Mouse (Mus musculus) CH12.LX (cell line): ENCODE data around the gene Epha10. TPM values are rescaled to one million over a fixed set of nuclear protein-coding genes. Genes with fewer than 3 reads are reported as not detected.

Experiments used
- DNase-seq: peaks from one replicate; pipeline ENCODE4 v3.0.0-alpha.2; 2013; ENCODE audit errors: extremely low read depth
- H3K27ac ChIP-seq: 2 replicates; pipeline ENCODE4 v1.5.1; 2012; ENCODE audit warnings: low read depth, mild to moderate bottlenecking, control low read depth, moderate library complexity; ENCODE audit not compliant: insufficient read depth
- H3K27me3 ChIP-seq: replicated peaks from 2 replicates; pipeline ENCODE3; 2012; ENCODE audit warnings: inconsistent platforms
- H3K36me3 ChIP-seq, 2 experiments: replicated peaks in 1 of 2; 2 replicates each; pipeline versions ENCODE3 to v1.6.1; 2012; ENCODE audit warnings: inconsistent platforms in 1 of 2, low read length in 1 of 2, mild to moderate bottlenecking in 1 of 2, mixed read lengths in 1 of 2, moderate library complexity in 1 of 2; ENCODE audit not compliant: control insufficient read depth in 1 of 2, insufficient read depth in 1 of 2
- H3K4me1 ChIP-seq, 2 experiments: 2 replicates each; pipeline ENCODE4 v1.6.1; 2012; ENCODE audit warnings: inconsistent platforms in 1 of 2, moderate library complexity in 1 of 2; ENCODE audit not compliant: insufficient read depth in 2 of 2, control insufficient read depth in 1 of 2
- H3K4me2 ChIP-seq: 2 replicates; pipeline ENCODE4 v1.6.1; 2012; ENCODE audit warnings: low read depth, mild to moderate bottlenecking, control low read depth; ENCODE audit not compliant: poor library complexity, insufficient read depth, severe bottlenecking
- H3K4me3 ChIP-seq, 3 experiments: fragments of 150-350 bp in 1 of 3; sonication (generic) in 1 of 3; replicated peaks in 1 of 3; 2 replicates each; pipeline versions ENCODE3 to v1.5.1; 2011 to 2012; ENCODE audit warnings: low read depth in 2 of 3, low read length in 2 of 3, mild to moderate bottlenecking in 2 of 3, moderate library complexity in 2 of 3, control low read depth in 1 of 3, improper control_type of control experiment in 1 of 3, inconsistent platforms in 1 of 3, mixed read lengths in 1 of 3; ENCODE audit not compliant: poor library complexity in 1 of 3
- H3K79me2 ChIP-seq: replicated peaks from 2 replicates; pipeline ENCODE4 v1.6.1; 2012; ENCODE audit warnings: mild to moderate bottlenecking, moderate library complexity; ENCODE audit not compliant: control insufficient read depth, poor library complexity, insufficient read depth, severe bottlenecking; ENCODE audit errors: extremely low read depth
- H3K9ac ChIP-seq: 2 replicates; pipeline ENCODE4 v1.6.1; 2012; ENCODE audit warnings: low read depth, mild to moderate bottlenecking, control low read depth, moderate library complexity; ENCODE audit not compliant: insufficient read depth
- H3K9me3 ChIP-seq: replicated peaks from 2 replicates; pipeline ENCODE3; 2012; ENCODE audit warnings: low read length, inconsistent platforms, mixed read lengths
- CHD1 ChIP-seq: IDR thresholded peaks from 2 replicates; pipeline ENCODE4 v1.6.1; 2012; ENCODE audit warnings: low read depth, low read length, improper control_type of control experiment, inconsistent platforms
- CHD2 ChIP-seq: IDR thresholded peaks from 2 replicates; pipeline ENCODE4 v1.6.1; 2011; ENCODE audit warnings: low read length, improper control_type of control experiment
- CTCF ChIP-seq, 2 experiments: IDR thresholded peaks in 1 of 2; conservative IDR thresholded peaks in 1 of 2; 2 replicates each; pipeline ENCODE4 v1.5.1; 2011 to 2012; ENCODE audit warnings: low read depth in 2 of 2, low read length in 2 of 2, improper control_type of control experiment in 1 of 2, inconsistent platforms in 1 of 2, mild to moderate bottlenecking in 1 of 2, moderate library complexity in 1 of 2
- GABPA ChIP-seq: IDR thresholded peaks from 2 replicates; pipeline ENCODE4 v1.6.1; 2012; ENCODE audit warnings: low read depth, low read length, improper control_type of control experiment, inconsistent platforms; ENCODE audit not compliant: insufficient replicate concordance
- HCFC1 ChIP-seq: IDR thresholded peaks from 2 replicates; pipeline ENCODE4 v1.6.1; 2012; ENCODE audit warnings: low read depth, mild to moderate bottlenecking, inconsistent platforms, low read length, improper control_type of control experiment
- IRF4 ChIP-seq: IDR thresholded peaks from 2 replicates; pipeline ENCODE4 v1.6.1; 2014; ENCODE audit warnings: low read depth, mild to moderate bottlenecking, inconsistent platforms, low read length, improper control_type of control experiment
- JUND ChIP-seq: conservative IDR thresholded peaks from 2 replicates; pipeline ENCODE4 v1.6.1; 2011; ENCODE audit warnings: low read depth, low read length, improper control_type of control experiment
- KAT2A ChIP-seq: IDR thresholded peaks from 2 replicates; pipeline ENCODE4 v1.6.1; 2012; ENCODE audit warnings: low read length, improper control_type of control experiment, inconsistent platforms; ENCODE audit not compliant: insufficient replicate concordance
- MAFK ChIP-seq: IDR thresholded peaks from 2 replicates; pipeline ENCODE4 v1.6.1; 2011; ENCODE audit warnings: low read length, improper control_type of control experiment; ENCODE audit not compliant: insufficient replicate concordance
- MAZ ChIP-seq: IDR thresholded peaks from 2 replicates; pipeline ENCODE4 v1.6.1; 2012; ENCODE audit warnings: low read depth, mild to moderate bottlenecking, inconsistent platforms, low read length, improper control_type of control experiment, moderate library complexity
- MEF2A ChIP-seq: IDR thresholded peaks from 2 replicates; pipeline ENCODE4 v1.6.1; 2014; ENCODE audit warnings: low read depth, mild to moderate bottlenecking, inconsistent platforms, low read length, improper control_type of control experiment, borderline replicate concordance
- MXI1 ChIP-seq: IDR thresholded peaks from 2 replicates; pipeline ENCODE4 v1.6.1; 2011; ENCODE audit warnings: mild to moderate bottlenecking, low read depth, low read length, improper control_type of control experiment
- MYC ChIP-seq: IDR thresholded peaks from 2 replicates; pipeline ENCODE4 v1.6.1; 2011; ENCODE audit warnings: low read depth, mild to moderate bottlenecking, improper control_type of control experiment, low read length
- NELFE ChIP-seq: IDR thresholded peaks from 2 replicates; pipeline ENCODE4 v1.6.1; 2011; ENCODE audit warnings: low read depth, low read length, improper control_type of control experiment
- NRF1 ChIP-seq: IDR thresholded peaks from 2 replicates; pipeline ENCODE4 v1.6.1; 2014; ENCODE audit warnings: low read depth, mild to moderate bottlenecking, inconsistent platforms, low read length, improper control_type of control experiment, moderate library complexity
- PAX5 ChIP-seq: IDR thresholded peaks from 2 replicates; pipeline ENCODE4 v1.6.1; 2012; ENCODE audit warnings: low read length, inconsistent platforms, mixed read lengths
- POLR2A ChIP-seq: IDR thresholded peaks from 2 replicates; pipeline ENCODE4 v1.6.1; 2011; ENCODE audit warnings: low read depth, mild to moderate bottlenecking, improper control_type of control experiment, low read length
- POLR2AphosphoS2 ChIP-seq: IDR thresholded peaks from 2 replicates; pipeline ENCODE4 v1.6.1; 2011; ENCODE audit warnings: low read depth, low read length, improper control_type of control experiment
- RAD21 ChIP-seq: IDR thresholded peaks from 2 replicates; pipeline ENCODE4 v1.6.1; 2011; ENCODE audit warnings: low read depth, mild to moderate bottlenecking, low read length, improper control_type of control experiment, moderate library complexity
- RCOR1 ChIP-seq: conservative IDR thresholded peaks from 2 replicates; pipeline ENCODE4 v1.6.1; 2012; ENCODE audit warnings: low read depth, mild to moderate bottlenecking, inconsistent platforms, low read length, improper control_type of control experiment
- SIN3A ChIP-seq: IDR thresholded peaks from 2 replicates; pipeline ENCODE4 v1.6.1; 2012; ENCODE audit warnings: low read length, improper control_type of control experiment, inconsistent platforms
- SMC3 ChIP-seq: IDR thresholded peaks from 2 replicates; pipeline ENCODE4 v1.6.1; 2011; ENCODE audit warnings: low read depth, low read length, improper control_type of control experiment
- TBP ChIP-seq: conservative IDR thresholded peaks from 2 replicates; pipeline ENCODE4 v1.6.1; 2011; ENCODE audit warnings: low read depth, low read length, improper control_type of control experiment
- TCF12 ChIP-seq: IDR thresholded peaks from 2 replicates; pipeline ENCODE4 v1.6.1; 2014; ENCODE audit warnings: low read depth, mild to moderate bottlenecking, inconsistent platforms, low read length, improper control_type of control experiment
- UBTF ChIP-seq: IDR thresholded peaks from 2 replicates; pipeline ENCODE4 v1.6.1; 2012; ENCODE audit warnings: low read depth, mild to moderate bottlenecking, inconsistent platforms, low read length, improper control_type of control experiment, moderate library complexity
- USF1 ChIP-seq: IDR thresholded peaks from 2 replicates; pipeline ENCODE4 v1.6.1; 2014; ENCODE audit warnings: low read depth, mild to moderate bottlenecking, inconsistent platforms, low read length, improper control_type of control experiment
- USF2 ChIP-seq: conservative IDR thresholded peaks from 2 replicates; pipeline ENCODE4 v1.6.1; 2011; ENCODE audit warnings: low read depth, low read length, improper control_type of control experiment
- ZKSCAN1 ChIP-seq: IDR thresholded peaks from 2 replicates; pipeline ENCODE4 v1.6.1; 2012; ENCODE audit warnings: low read depth, inconsistent platforms, low read length, improper control_type of control experiment, borderline replicate concordance
- ZMIZ1 ChIP-seq: IDR thresholded peaks from 2 replicates; pipeline ENCODE4 v1.6.1; 2012; ENCODE audit warnings: low read depth, mild to moderate bottlenecking, inconsistent platforms, low read length, improper control_type of control experiment
- ZNF384 ChIP-seq: IDR thresholded peaks from 2 replicates; pipeline ENCODE4 v1.6.1; 2012; ENCODE audit warnings: low read depth, low read length, improper control_type of control experiment, inconsistent platforms
- dilution Hi-C: fragments of 300-500 bp; cut with MboI; formaldehyde crosslinking; loops from 2 replicates; pipeline ENCODE4 v1.14.3; 2020; ENCODE audit warnings: low sequenced_read_pairs; ENCODE audit not compliant: extremely low pct_unique_long_range_greater_than_20kb, extremely low pct_ligation_motif_present
- in situ Hi-C: fragments of 300-500 bp; cut with MboI; formaldehyde crosslinking; loops from 3 replicates; pipeline ENCODE4 v1.14.3; 2019; ENCODE audit warnings: low sequenced_read_pairs, low pct_ligation_motif_present, low pct_unique_long_range_greater_than_20kb, mixed read lengths
- polyA plus RNA-seq: library from polyadenylated mRNA; unstranded; fragments of >175 nt; gene quantifications from 2 replicates; pipeline ENCODE4 v1.2.1, GENCODE M21; 2012; ENCODE audit warnings: low read depth; ENCODE audit not compliant: insufficient read length
- total RNA-seq, 2 experiments: library from RNA; depleted of rRNA; stranded (reverse); fragments of 300-350 nt in 1 of 2; fragments of >200 nt in 1 of 2; gene quantifications; 2 replicates each; pipeline ENCODE4 v1.2.3; 2012 to 2014

The Epha10 gene
- total and polyA plus RNA-seq, 3 experiments, result not detected

GRCm38 (mm10) chr4:124949488-124949887, 68.8 kb downstream of the Epha10 start:
- in situ Hi-C loops, result no loop called here
- Histone ChIP-seq H3K9ac (no peak overlapping the region), H3K9me3 (no peaks in the 10 kb centered on the region), H3K79me2 (no peaks in the 10 kb centered on the region), H3K27me3 (no peaks in the 10 kb centered on the region), H3K4me1 (no peaks in the 10 kb centered on the region), H3K4me2 (no peak overlapping the region), H3K4me3 (no peak overlapping the region), H3K36me3 (peaks cover 0 to 28% of the 10 kb centered on the region in 2 experiments), H3K27ac (no peak overlapping the region)
- no peak for DNase-seq
- dilution Hi-C loops, result no loop called here
- TF ChIP-seq POLR2A (no peak), ZMIZ1 (no peak), RCOR1 (no peak), GABPA (no peak), MEF2A (no peak), CHD1 (no peak), MXI1 (no peak), POLR2AphosphoS2 (no peak), PAX5 (no peak), TCF12 (no peak), ZKSCAN1 (no peak), UBTF (no peak), JUND (no peak), USF1 (no peak), TBP (no peak), USF2 (no peak), NELFE (no peak), NRF1 (no peak)

- no peak overlapping the region for H3K4me2 ChIP-seq
- TF ChIP-seq MAZ (no peak), MYC (no peak), RAD21 (no peak), SIN3A (no peak), USF2 (no peak), KAT2A (no peak), SMC3 (no peak), IRF4 (no peak), TBP (no peak), MXI1 (no peak), CHD2 (no peak), USF1 (no peak), MAFK (no peak), CTCF (conservative IDR thresholded peaks at IDR 0.05 in 1 of 2, IDR thresholded peaks at IDR 0.05 in 1 of 2; ENCODE audit: low read depth in 2 of 2, low read length in 2 of 2) (no peak), JUND (no peak), HCFC1 (no peak), TCF12 (no peak), ZNF384 (no peak)
- TF ChIP-seq, all 38 proteins: peak for 0
- Histone ChIP-seq H3K36me3 (peaks cover 0 to 22% of the 10 kb centered on the region in 2 experiments), H3K4me3 (no peak overlapping the region), H3K79me2 (no peaks in the 10 kb centered on the region), H3K4me1 (no peaks in the 10 kb centered on the region), H3K9ac (no peak overlapping the region), H3K9me3 (no peaks in the 10 kb centered on the region), H3K27me3 (no peaks in the 10 kb centered on the region), H3K27ac (no peak overlapping the region)
- dilution Hi-C loops, result loop anchor here (25.0 kb wide), 1 partner anchor 112 kb away; the partner anchor contains the start of genes Dnali1 and Snip1
- no peak for DNase-seq
- in situ Hi-C loops, result no loop called here
Measured at GRCm38 (mm10) chr4:124950181-124951035, 69.7 kb downstream of the Epha10 start.
